Mouse (Mus musculus): ENCODE results near the gene 1700020D05Rik.
"Not testable (repeated sequence)": the region's sequence is repeated elsewhere in the genome, so short reads cannot be mapped to it uniquely, and the experiment has no call there.

The 1700020D05Rik gene

GRCm38 (mm10) chr19:5494314-5494713, 9.3 kb downstream of the 1700020D05Rik start:
- DNase-seq (ENCODE audit: low spot score) = no peak

GRCm38 (mm10) chr19:5493301-5493721, 10.3 kb downstream of the 1700020D05Rik start:
- DNase-seq (ENCODE audit: low spot score) = not testable (repeated sequence)

GRCm38 (mm10) chr19:5492641-5493040, 10.9 kb downstream of the 1700020D05Rik start:
- no peak for DNase-seq (ENCODE audit: low spot score)

- peak; percentile 78 for DNase-seq (ENCODE audit: low spot score)
Observed at GRCm38 (mm10) chr19:5490898-5491708, 12.5 kb downstream of the 1700020D05Rik start.

GRCm38 (mm10) chr19:5490313-5490897, 13.2 kb downstream of the 1700020D05Rik start, which contains the start of gene Cfl1:
Gene Cfl1, plus strand, starts transcription at chr19:5490455.
- peak; percentile 95 for DNase-seq (ENCODE audit: low spot score)

DNA sequence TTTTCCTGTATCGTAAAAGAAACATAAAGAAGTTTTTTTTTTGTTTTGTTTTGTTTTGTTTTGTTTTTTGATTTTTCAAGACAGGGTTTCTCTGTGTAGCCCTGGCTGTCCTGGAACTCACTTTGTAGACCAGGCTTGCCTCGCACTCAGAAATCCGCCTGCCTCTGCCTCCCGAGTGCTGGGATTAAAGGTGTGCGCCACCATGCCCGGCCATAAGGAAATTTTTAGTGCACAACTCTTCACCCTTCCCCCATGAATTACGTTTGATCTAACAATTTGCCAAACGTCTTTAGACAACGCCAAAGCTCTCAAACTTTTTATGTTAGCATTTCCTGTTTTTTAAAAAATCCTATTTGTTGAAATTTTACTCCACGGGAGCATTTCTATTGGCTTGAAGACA, 13.9 kb downstream of the 1700020D05Rik start:
- DNase-seq (ENCODE audit: low spot score) = not testable (repeated sequence)

DNA sequence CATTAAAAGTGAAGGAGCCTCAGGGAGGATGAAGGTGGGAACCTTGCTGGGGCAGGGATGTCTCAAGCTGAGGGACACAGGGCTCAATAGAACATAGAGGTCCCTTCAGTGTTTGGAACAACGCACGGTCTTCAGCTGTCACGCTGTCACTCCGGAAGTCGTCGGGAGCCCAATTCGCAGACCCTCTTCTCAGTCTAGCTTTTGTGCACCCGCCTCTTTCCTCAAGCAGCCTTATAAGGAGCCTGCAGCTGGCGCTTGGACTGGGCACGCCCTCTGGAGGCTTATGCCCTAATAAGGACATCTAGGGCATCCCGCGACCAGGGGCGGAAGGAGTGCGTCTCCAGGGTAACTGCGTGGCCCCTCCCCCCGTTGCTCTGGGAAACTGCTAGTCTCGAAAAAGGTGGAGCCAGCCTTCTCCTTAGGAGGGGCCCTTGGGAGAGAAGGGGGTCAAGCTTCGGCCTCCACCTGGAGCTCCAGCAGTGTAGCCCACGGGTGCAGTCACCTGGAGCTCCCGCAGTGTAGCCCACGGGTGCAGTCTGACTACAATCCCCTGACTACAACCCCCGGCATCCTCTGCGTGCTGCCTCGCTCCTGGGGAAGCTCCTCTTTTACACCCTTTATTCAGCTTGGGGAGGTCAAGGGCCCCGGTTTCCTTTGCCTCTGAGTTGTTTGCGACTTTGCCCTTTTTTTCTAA, 14.6 kb downstream of the 1700020D05Rik start:
- peak; percentile 96 for DNase-seq (ENCODE audit: low spot score)

GRCm38 (mm10) chr19:5487768-5488550, 15.6 kb downstream of the 1700020D05Rik start, which contains the start of gene Mus81:
Gene Mus81, minus strand, starts transcription at chr19:5488402.
- peak; percentile 93 for DNase-seq (ENCODE audit: low spot score)

DNA sequence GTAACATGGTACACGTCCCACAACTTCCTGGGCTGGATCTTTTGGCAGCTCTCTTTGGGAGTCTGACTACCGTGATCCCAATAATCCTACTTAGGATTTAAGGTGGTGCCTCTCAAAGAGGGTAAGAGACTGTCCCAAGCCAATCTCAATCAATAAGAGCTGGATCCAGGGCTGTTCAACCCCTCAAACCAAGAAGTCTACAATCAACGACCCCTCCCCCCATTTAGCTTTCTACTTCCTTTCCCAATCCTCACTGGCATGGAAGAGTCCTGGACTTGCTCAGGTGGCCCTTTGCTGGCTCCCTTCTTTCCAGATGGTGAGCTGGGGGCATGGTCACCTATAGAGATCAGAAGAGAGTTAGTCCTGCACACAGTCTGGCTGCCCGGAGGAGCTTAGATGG, 16.8 kb downstream of the 1700020D05Rik start:
- no peak for DNase-seq (ENCODE audit: low spot score)

DNA sequence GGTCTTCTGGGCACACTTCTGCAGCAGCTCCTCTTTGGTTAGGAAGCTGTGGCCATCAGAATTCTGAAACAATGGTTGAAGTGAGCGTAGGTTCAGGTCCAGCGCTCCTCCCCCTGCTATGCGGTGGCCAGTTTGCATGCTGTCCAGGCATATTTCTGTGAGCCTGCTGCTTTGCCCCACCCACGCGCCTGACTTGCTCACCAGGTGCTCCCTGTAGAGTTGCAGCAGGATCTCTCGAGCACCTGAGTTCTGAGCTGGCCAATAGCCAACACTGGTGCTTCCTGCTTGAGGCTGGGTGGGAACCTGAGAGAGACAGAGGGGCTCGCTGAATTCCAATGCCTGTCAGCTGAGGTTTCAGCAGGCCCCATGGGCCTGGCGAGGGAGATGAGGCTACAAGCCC, 17.3 kb downstream of the 1700020D05Rik start:
- DNase-seq (ENCODE audit: low spot score) = no peak

DNA sequence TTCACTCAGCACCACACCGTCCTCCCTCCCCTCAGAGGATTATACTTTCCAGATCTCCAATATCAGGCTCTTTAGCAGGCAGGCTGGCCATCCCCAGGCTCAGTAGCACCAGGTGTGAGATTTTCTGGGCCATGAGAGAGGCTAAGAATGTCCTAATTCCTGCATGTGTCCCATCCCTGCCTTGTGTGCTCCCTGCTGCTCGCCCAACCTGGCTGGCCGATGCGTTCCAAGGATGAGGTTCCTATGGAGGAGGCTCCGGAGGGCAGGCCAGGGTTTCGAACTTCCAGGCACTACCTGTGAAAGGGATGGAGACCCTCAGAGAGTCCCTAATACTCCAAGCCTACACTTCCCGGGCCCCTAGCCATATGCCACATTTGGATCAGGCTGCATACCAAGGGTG, 17.8 kb downstream of the 1700020D05Rik start:
- DNase-seq (ENCODE audit: low spot score) = no peak

DNA sequence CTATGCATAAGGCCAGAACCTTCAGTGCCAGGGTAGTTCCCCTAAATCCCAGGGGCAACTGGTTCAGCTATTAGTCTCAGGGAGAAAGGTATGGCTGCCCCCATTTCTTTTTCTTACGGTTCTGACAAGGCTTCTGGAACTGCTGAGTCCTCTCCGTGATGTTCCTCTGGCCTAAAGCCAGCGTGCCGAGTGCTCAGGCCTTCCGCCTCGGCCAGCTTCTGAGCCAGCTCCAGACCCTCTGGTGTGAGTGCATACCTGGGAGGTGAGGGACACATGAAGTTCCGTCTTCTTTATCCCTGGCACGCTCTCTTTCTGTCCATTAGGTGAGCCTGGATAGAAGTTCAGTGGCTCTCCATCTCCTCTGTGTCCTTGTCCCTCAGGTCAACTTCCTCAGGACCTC, 18.2 kb downstream of the 1700020D05Rik start:
- DNase-seq (ENCODE audit: low spot score) = no peak

DNA sequence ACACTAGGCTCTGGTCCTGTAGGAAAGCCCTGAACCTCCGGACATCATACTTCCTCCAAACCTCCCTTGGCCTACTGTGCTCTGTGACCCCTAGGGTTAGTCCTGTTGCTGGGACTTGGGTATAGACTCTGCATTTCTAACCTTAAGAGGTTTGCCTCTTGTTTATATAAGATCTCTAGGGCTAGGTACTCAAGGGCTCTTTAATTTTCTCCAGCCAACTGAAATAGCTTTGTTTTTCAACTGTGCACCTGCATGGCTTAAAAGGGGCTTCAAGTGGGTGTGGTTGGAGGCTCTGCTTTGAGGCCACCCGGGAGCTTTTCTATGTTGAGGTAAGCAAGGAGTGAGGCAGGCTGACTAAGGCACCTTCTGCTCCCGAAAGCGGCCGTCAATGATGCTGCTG, 19.1 kb downstream of the 1700020D05Rik start:
- DNase-seq (ENCODE audit: low spot score) = no peak

DNA sequence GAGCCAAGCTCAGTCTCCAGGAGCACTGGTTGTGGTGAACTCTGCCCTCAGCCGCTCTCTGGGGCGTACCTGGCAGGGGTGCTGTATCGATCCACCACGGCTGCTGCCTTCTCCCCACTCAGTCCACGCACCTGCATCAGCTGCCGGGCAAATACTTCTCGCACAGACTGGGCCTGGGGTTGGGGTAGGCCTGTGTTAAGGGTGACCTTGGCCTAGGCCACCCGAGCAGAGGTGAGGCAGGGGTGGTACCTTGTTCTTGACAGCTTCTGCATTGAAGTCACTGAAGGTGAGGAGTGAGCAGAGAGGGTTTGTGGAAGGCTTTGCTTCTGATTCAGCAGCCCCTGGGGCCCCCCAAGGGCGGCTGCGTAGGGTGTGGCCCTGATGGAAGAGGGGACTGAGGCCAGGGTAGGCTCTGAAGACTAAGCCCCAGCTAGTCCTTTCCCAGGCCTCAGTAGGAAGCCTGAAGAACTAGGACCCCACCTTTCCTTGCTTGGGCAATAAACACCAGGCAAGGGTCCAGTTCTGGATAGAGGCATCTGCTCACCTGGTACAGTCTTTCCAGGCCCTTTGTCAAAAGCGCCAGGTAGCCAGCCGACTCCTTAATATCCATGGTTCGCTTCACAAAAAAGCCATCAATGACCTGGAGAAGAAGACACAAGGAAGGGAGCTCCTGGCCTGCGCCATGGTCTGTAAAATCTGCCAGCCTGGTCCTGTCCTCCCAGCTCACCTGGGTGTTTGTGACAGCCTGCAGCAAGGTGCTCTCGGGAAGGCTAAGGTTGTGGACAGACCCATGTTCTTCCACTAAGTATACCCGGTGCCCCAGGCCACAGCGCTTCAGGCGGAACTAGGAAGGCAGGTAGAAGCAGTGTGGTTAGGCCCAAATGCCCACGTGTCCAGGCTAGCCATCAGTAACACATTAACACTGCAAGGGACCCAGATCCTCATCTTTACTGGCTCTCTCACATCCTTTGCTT, 19.9 kb downstream of the 1700020D05Rik start:
- DNase-seq (ENCODE audit: low spot score) = no peak

DNA sequence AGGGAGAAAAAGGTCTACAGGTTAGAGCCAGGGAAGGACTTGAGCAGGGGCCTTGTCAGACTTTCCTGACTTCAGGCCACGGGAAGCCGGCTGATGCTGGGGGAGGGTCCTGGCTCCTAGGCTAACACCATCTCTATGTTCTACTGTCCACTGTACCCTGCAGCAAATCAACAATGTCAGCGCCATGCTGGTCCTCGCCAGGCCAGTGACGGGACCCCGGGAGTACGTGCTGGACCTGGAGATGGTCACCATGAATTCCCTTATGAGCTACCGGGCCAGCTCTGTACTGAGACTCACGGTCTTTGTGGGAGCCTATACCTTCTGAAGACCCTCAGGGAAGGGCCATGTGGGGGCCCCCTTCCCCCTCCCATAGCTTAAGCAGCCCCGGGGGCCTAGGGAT, 22.2 kb downstream of the 1700020D05Rik start:
- DNase-seq (ENCODE audit: low spot score) = no peak

- no peak for DNase-seq (ENCODE audit: low spot score)
Observed at GRCm38 (mm10) chr19:5480016-5480415, 23.6 kb downstream of the 1700020D05Rik start.

GRCm38 (mm10) chr19:5477668-5478300, 25.8 kb downstream of the 1700020D05Rik start:
- DNase-seq (ENCODE audit: low spot score) = no peak

- DNase-seq (ENCODE audit: low spot score) = no peak
Observed at GRCm38 (mm10) chr19:5477004-5477667, 26.5 kb downstream of the 1700020D05Rik start.

- DNase-seq (ENCODE audit: low spot score) = no peak
Observed at GRCm38 (mm10) chr19:5475069-5475714, 28.4 kb downstream of the 1700020D05Rik start.

Measured in ovary, postnatal 36 days (tissue).